Mouse (Mus musculus) right cerebral cortex, adult 18-20 months (tissue): ENCODE results near the gene Gm21170.
"Not testable (repeated sequence)": the region's sequence is repeated elsewhere in the genome, so short reads cannot be mapped to it uniquely, and the experiment has no call there.

Experiments
- DNase-seq: peaks from one replicate; pipeline ENCODE4 v3.0.0; 2022; ENCODE audit warnings: mixed read lengths

Gm21170 gene

DNA sequence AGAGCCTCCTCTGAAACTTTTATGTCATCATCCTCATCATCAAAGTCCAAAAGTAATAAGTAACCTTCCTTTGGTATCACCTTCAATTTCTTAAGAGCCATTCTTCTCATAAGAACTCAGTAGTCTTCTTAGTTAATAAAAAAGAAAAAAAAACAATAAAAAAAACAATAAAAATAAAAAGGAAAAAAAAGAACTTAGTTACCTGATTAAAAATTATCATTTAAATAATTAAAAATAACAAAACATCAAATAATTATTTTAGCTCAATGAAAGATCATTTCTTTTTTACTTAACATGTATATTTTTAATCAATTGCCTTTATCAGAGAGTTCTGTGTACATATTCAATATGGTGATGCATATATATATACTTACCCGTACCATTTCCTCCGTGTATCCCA lies at the start of gene Gm21170:
TSS of gene Gm21170 (minus strand) at position 101 of the 400 bp plus-strand sequence.
- not testable (repeated sequence) for DNase-seq
